Mouse (Mus musculus) heart, adult 2 months (tissue): ENCODE data around the gene Wdr92.

Source experiments
- CTCF ChIP-seq: fragments of 200-600 bp; IDR thresholded peaks from 2 replicates; pipeline ENCODE4 v1.8.1; 2022; ENCODE audit warnings: antibody characterized with exemption, mild to moderate bottlenecking, moderate library complexity
- POLR2A ChIP-seq: fragments of 200-500 bp; IDR thresholded peaks from 2 replicates; pipeline ENCODE4 v1.6.1; 2011; ENCODE audit warnings: mild to moderate bottlenecking, low read depth, low read length, control low read depth; ENCODE audit not compliant: insufficient read depth

- TF ChIP-seq CTCF, result peak; percentile 85
- TF ChIP-seq POLR2A, result no peak
These were observed 98.1 kb downstream of the Wdr92 start for GRCm38 (mm10) chr11:17279959-17280358.
